19 mouse cellular contexts compared by ENCODE assay signal in genomic region chr8:22175966-22176365, GRCm38 (mm10). TPM values are rescaled to one million over a fixed set of nuclear protein-coding genes. Genes with fewer than 3 reads are reported as not detected.
A peak's percentile ranks its signal among the peaks of the same experiment; 100 is the strongest.
DNase-seq lines count a peak whose midpoint lies in the region; ATAC-seq and TF ChIP-seq lines count a peak whose summit lies in the region.
"Had no signal": no experiment of that assay in that cellular context is flagged by ENCODE, and none has a peak within 500 bp of the region (broad histone marks: within the 10 kb centered on the region; RNA-seq: fewer than 3 reads in every experiment).

No protein-coding gene starts in this region.

- 0 out of 2 replicates have a peak, but pooled peaks have one; percentile 5 for TF ChIP-seq CTCF in kidney, postnatal 0 days (IDR thresholded peaks at IDR 0.05; ENCODE audit: low read depth)
- peak; percentile 31 for TF ChIP-seq CTCF in E14TG2a.4 (conservative IDR thresholded peaks at IDR 0.05; ENCODE audit: low read length)

- H3K36me3 ChIP-seq in kidney, postnatal 0 days (ENCODE audit: insufficient read depth, low read length): peaks cover 21% of the 10 kb centered on the region
- peaks cover 76% of the 10 kb centered on the region for H3K36me3 ChIP-seq in E14TG2a.4 (ENCODE audit: insufficient read depth, low read length)

- H3K9me3 ChIP-seq in kidney, postnatal 0 days (replicated peaks; ENCODE audit: low read length): no peaks in the 10 kb centered on the region
- H3K9me3 ChIP-seq in E14TG2a.4 (ENCODE audit: low read length): peaks cover 7% of the 10 kb centered on the region
- H3K9me3 ChIP-seq: forebrain, embryonic 15.5 days; heart, embryonic 15.5 days had no signal

- no peak for DNase-seq in kidney, postnatal 0 days (ENCODE audit: low spot score)
- DNase-seq in kidney, adult 18-20 months: no peak
- peak; percentile 61 for DNase-seq in ES-CJ7 (ENCODE audit: low read depth, low spot score)
- peak; percentile 57 for DNase-seq in ZHBTc4 (ENCODE audit: low read depth, low spot score)
- no peak for DNase-seq in thymus, postnatal 10 days (ENCODE audit: low spot score in 2 of 2)
- no peak for DNase-seq in neural tube, embryonic 10.5 days (ENCODE audit: extremely low spot score, low spot score)
- DNase-seq: adrenal gland, postnatal 14 days; cerebellum, adult 11-12 months; cerebellum, adult 9-10 months; cerebellum, postnatal 25 days; gastrocnemius, postnatal 14 days; heart, postnatal 14 days had no signal

- H3K4me3 ChIP-seq in kidney, postnatal 0 days (replicated peaks; ENCODE audit: low read depth, low read length): no peak overlapping the region
- H3K4me3 ChIP-seq in E14TG2a.4 (replicated peaks; ENCODE audit: low read length): no peak overlapping the region
- H3K4me3 ChIP-seq: embryonic facial prominence, embryonic 12.5 days; forebrain, embryonic 15.5 days; heart, embryonic 15.5 days; hindbrain, embryonic 13.5 days had no signal

- H3K9ac ChIP-seq in kidney, postnatal 0 days (ENCODE audit: low read depth, low read length): no peak overlapping the region
- H3K9ac ChIP-seq: embryonic facial prominence, embryonic 12.5 days; forebrain, embryonic 15.5 days; heart, embryonic 15.5 days; hindbrain, embryonic 13.5 days had no signal

- no peaks in the 10 kb centered on the region for H3K27me3 ChIP-seq in kidney, postnatal 0 days (ENCODE audit: insufficient read depth, low read length)
- H3K27me3 ChIP-seq in E14TG2a.4 (ENCODE audit: insufficient read depth, low read length): no peaks in the 10 kb centered on the region
- H3K27me3 ChIP-seq: CH12.LX; embryonic facial prominence, embryonic 12.5 days; forebrain, embryonic 15.5 days; heart, embryonic 15.5 days; hindbrain, embryonic 13.5 days had no signal

- H3K4me1 ChIP-seq in kidney, postnatal 0 days (replicated peaks; ENCODE audit: insufficient read depth, low read length): no peaks in the 10 kb centered on the region
- peaks cover 13% of the 10 kb centered on the region for H3K4me1 ChIP-seq in E14TG2a.4 (replicated peaks; ENCODE audit: low read depth, low read length)
- H3K4me1 ChIP-seq: embryonic facial prominence, embryonic 12.5 days; forebrain, embryonic 15.5 days; hindbrain, embryonic 13.5 days had no signal

- no peak for ATAC-seq in kidney, postnatal 0 days (replicated peaks; ENCODE audit: low FRiP score, low read depth)
- ATAC-seq: forebrain, embryonic 15.5 days; hindbrain, postnatal 0 days had no signal

- H3K27ac ChIP-seq in kidney, postnatal 0 days: no peak overlapping the region
- H3K27ac ChIP-seq: embryonic facial prominence, embryonic 12.5 days; forebrain, embryonic 15.5 days; heart, embryonic 15.5 days; hindbrain, embryonic 13.5 days; hindbrain, postnatal 0 days had no signal

- H3K4me2 ChIP-seq in kidney, postnatal 0 days (ENCODE audit: low read length): no peak overlapping the region
- H3K4me2 ChIP-seq: embryonic facial prominence, embryonic 12.5 days; forebrain, embryonic 15.5 days; heart, embryonic 15.5 days; hindbrain, embryonic 13.5 days had no signal

- WGBS in kidney, postnatal 0 days: 96% methylated on average over 7 of the region's 7 CpGs

RNA-seq across cellular contexts. Expression of gene Ckap2, which starts 9.7 kb away (rescaled TPM):
- polyA plus RNA-seq in kidney, postnatal 0 days (2015; fragmentation: Nextera tagmentation; extraction: Ambion mirVana): 22.4 and 23.3 TPM in 2 replicates

RNA-seq across cellular contexts. Expression of gene Nek3, which starts 9.7 kb away (rescaled TPM):
- polyA plus RNA-seq in kidney, postnatal 0 days (2015; fragmentation: Nextera tagmentation; extraction: Ambion mirVana): 4.8 and 5.4 TPM in 2 replicates

RNA-seq across cellular contexts. Expression of gene Vps36, which starts 16.6 kb away (rescaled TPM):
- 30.3 and 32.2 TPM in 2 replicates for polyA plus RNA-seq in kidney, postnatal 0 days (2015; fragmentation: Nextera tagmentation; extraction: Ambion mirVana)

RNA-seq across cellular contexts. Expression of gene Nek5, which starts 51.1 kb away (rescaled TPM):
- 0.47 and 0.62 TPM in 2 replicates for polyA plus RNA-seq in kidney, postnatal 0 days (2015; fragmentation: Nextera tagmentation; extraction: Ambion mirVana)

RNA-seq across cellular contexts. Expression of gene Thsd1, which starts 51.1 kb away (rescaled TPM):
- polyA plus RNA-seq in kidney, postnatal 0 days (2015; fragmentation: Nextera tagmentation; extraction: Ambion mirVana): 10.1 and 11.2 TPM in 2 replicates

Comparison
In these comparisons a context has a peak if more than half of its experiments do, and no peak if none do; other contexts are left out.
1. DNase-seq: peak in ES-CJ7 (single experiment) and ZHBTc4 (single experiment); none in kidney, postnatal 0 days (single experiment), kidney, adult 18-20 months (single experiment), thymus, postnatal 10 days (0 of 2) and neural tube, embryonic 10.5 days (single experiment).